Mouse (Mus musculus) G1E (cell line): ENCODE results near the gene Hist1h1b. TPM values are rescaled to one million over a fixed set of nuclear protein-coding genes. Genes with fewer than 3 reads are reported as not detected.
"Not testable (repeated sequence)": the region's sequence is repeated elsewhere in the genome, so short reads cannot be mapped to it uniquely, and the experiment has no call there.

Source experiments
- ATAC-seq: 2 replicates; pipeline ENCODE4 v1.8.0; 2016; ENCODE audit warnings: mild to moderate bottlenecking; ENCODE audit not compliant: insufficient number of reproducible peaks, poor library complexity, low FRiP score, severe bottlenecking; ENCODE audit errors: extremely low read depth
- DNase-seq: peaks from one replicate; pipeline ENCODE4 v3.0.0; 2012; ENCODE audit warnings: low spot score
- H3K27me3 ChIP-seq: 2 replicates; pipeline ENCODE4 v1.6.1; 2012; ENCODE audit warnings: mild to moderate bottlenecking, low read length, inconsistent platforms; ENCODE audit not compliant: insufficient read depth
- H3K36me3 ChIP-seq: replicated peaks from 2 replicates; pipeline ENCODE3; 2012; ENCODE audit warnings: mild to moderate bottlenecking, inconsistent platforms
- H3K4me1 ChIP-seq: 2 replicates; pipeline ENCODE4 v1.6.1; 2012; ENCODE audit warnings: low read depth, low read length, inconsistent platforms, mixed read lengths; ENCODE audit not compliant: insufficient read depth
- H3K4me3 ChIP-seq: 2 replicates; pipeline ENCODE4 v1.5.1; 2012; ENCODE audit warnings: low read depth, mild to moderate bottlenecking, inconsistent platforms, low read length, moderate library complexity, mixed read lengths
- H3K9me3 ChIP-seq: replicated peaks from 2 replicates; pipeline ENCODE4 v1.6.1; 2012; ENCODE audit warnings: inconsistent platforms
- CTCF ChIP-seq: IDR thresholded peaks from 2 replicates; pipeline ENCODE4 v1.5.1; 2012; ENCODE audit warnings: low read depth, low read length, inconsistent platforms, mixed read lengths
- GATA1 ChIP-seq: IDR thresholded peaks from 2 replicates; pipeline ENCODE4 v1.6.1; 2012; ENCODE audit warnings: borderline replicate concordance, low read length, inconsistent platforms, mixed read lengths
- GATA2 ChIP-seq: IDR thresholded peaks from 2 replicates; pipeline ENCODE4 v1.6.1; 2012; ENCODE audit warnings: low read depth, low read length, inconsistent platforms, borderline replicate concordance
- POLR2AphosphoS5 ChIP-seq: IDR thresholded peaks from 2 replicates; pipeline ENCODE4 v1.6.1; 2012; ENCODE audit warnings: low read depth, low read length, inconsistent platforms; ENCODE audit not compliant: insufficient replicate concordance
- TAL1 ChIP-seq: conservative IDR thresholded peaks from 2 replicates; pipeline ENCODE4 v1.6.1; 2012; ENCODE audit warnings: low read depth, low read length, inconsistent platforms, mixed read lengths
- polyA plus RNA-seq: library from polyadenylated mRNA; stranded (reverse); fragments of >175 nt; gene quantifications from 2 replicates; pipeline ENCODE4 v1.2.3, GENCODE M21; 2012
- total RNA-seq, 2 experiments: library from RNA; stranded (forward) in 1 of 2; stranded (reverse) in 1 of 2; fragments of 200-1000 nt in 1 of 2; fragments of >200 nt in 1 of 2; fragmentation: Nextera tagmentation in 1 of 2; gene quantifications; 2 replicates each; pipeline ENCODE4 v1.2.3; 2014 to 2017

Hist1h1b gene
- total and polyA plus RNA-seq, 3 experiments = 2.9 to 1,171 (median 919) TPM

DNA sequence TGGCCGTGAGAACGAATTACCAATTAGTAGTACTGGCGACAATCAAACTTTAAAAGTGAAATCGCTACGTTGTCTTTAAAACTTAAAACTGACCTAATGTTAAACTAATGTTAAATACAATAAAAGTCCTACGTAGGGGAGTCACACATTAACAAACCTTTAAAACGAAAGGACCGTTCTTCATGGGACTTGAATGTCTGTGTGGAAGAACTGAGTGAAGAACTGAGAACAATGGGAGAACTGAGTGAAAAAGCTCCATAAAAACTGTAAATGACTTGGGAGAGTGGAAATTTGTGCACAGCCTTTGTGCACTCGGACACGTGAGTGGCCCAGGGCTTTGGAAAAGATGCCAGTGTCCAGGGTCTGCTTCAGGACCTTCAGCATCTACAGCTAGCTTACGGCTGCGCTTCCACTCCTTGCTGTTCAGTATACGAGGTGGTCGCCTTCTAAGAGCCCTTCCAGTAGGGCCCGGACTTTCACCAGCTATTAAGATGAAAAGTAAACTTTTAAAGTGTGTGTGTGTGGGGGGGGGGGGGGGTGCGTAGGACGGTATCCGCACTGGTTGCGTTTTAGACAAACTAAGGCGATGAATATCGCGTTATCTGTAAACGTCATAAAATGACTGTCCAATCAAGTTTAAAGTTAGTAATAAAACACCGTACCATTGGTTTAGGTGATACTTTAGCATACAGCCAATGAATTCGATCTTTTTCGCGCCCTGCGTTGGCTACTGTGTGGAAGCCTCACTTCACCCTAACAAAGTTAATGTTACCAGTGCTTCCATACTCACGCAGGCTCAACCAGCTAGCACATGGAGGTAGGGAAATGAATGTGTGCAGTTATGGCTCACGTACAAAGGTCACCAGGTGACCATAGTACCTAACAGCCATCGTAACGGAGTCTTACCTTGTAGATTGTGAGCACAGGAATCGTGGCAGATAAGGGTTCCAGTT lies 1.3 kb downstream of the Hist1h1b start:
- ATAC-seq (peak; percentile 64), DNase-seq (peak; percentile 58)
- peak; percentile 100 for TF ChIP-seq POLR2AphosphoS5
- no peak for TF ChIP-seq GATA2

DNA sequence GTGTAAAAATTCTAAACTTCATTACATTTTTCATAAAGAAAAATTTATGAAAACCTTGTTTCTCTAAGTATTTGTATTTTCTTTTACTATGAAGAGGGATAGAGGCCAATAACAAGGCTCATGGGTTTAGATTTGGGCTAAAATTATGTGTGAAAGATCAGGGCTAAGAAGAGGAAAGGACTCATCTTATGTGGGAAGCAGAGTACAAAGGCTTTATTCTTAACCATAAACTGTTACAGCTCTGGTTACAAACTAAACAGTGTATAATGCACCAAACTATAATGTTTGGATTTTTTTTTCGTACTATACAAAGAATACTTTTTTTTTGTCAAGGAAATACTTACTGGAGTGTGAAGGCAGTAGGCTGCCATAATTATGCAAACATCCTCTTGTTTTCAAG lies 24.7 kb downstream of the Hist1h1b start:
- H3K36me3 ChIP-seq = no peaks in the 10 kb centered on the region
- no peaks in the 10 kb centered on the region for H3K9me3 ChIP-seq
- H3K4me3 ChIP-seq = no peak overlapping the region
- ATAC-seq = no peak
- no peak for DNase-seq
- H3K4me1 ChIP-seq = peaks cover 25% of the 10 kb centered on the region
- no peaks in the 10 kb centered on the region for H3K27me3 ChIP-seq
- TF ChIP-seq GATA2 = no peak
- no peak for TF ChIP-seq CTCF
- no peak for TF ChIP-seq POLR2AphosphoS5
- TF ChIP-seq TAL1 = no peak
- no peak for TF ChIP-seq GATA1

More for the DNA sequence above, 1.3 kb downstream of the Hist1h1b start:
- no peaks in the 10 kb centered on the region for H3K36me3 ChIP-seq
- H3K9me3 ChIP-seq = no peaks in the 10 kb centered on the region
- H3K4me3 ChIP-seq = peak overlapping the region; percentile 73
- peaks cover 19% of the 10 kb centered on the region for H3K4me1 ChIP-seq
- no peaks in the 10 kb centered on the region for H3K27me3 ChIP-seq

DNA sequence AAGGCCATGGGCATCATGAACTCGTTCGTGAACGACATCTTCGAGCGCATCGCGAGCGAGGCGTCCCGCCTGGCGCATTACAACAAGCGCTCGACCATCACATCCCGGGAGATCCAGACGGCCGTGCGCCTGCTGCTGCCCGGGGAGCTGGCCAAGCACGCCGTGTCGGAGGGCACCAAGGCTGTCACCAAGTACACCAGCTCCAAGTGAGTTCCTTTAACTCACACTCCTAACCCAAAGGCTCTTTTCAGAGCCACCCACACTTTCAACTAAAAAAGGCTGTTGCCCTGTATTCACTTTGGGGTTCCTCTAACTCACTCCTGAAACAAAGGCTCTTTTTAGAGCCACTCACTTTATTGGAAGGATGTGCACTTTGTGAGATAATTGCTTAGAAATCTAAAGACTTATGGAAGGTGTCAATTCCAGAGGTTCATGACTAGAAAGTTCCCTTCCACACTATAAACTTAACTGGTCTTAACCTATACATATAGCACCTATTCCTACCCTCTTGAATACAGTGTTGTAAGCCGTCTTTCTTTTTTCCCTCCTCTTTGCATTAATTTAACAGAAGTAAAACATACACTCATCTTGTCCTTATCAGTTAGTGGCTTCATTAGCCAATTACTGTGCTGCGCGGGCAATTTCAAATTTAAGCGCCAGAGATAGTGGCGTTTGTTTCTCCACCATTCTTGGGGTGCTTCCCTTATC lies 26.0 kb downstream of the Hist1h1b start:
- H3K27me3 ChIP-seq, H3K9me3 ChIP-seq, DNase-seq, H3K4me3 ChIP-seq, H3K36me3 ChIP-seq: not testable (repeated sequence)
- peak; percentile 92 for TF ChIP-seq POLR2AphosphoS5
- peaks cover 29% of the 10 kb centered on the region for H3K4me1 ChIP-seq
- ATAC-seq = peak; percentile 35; the same call in 1 of the 2 replicates

DNA sequence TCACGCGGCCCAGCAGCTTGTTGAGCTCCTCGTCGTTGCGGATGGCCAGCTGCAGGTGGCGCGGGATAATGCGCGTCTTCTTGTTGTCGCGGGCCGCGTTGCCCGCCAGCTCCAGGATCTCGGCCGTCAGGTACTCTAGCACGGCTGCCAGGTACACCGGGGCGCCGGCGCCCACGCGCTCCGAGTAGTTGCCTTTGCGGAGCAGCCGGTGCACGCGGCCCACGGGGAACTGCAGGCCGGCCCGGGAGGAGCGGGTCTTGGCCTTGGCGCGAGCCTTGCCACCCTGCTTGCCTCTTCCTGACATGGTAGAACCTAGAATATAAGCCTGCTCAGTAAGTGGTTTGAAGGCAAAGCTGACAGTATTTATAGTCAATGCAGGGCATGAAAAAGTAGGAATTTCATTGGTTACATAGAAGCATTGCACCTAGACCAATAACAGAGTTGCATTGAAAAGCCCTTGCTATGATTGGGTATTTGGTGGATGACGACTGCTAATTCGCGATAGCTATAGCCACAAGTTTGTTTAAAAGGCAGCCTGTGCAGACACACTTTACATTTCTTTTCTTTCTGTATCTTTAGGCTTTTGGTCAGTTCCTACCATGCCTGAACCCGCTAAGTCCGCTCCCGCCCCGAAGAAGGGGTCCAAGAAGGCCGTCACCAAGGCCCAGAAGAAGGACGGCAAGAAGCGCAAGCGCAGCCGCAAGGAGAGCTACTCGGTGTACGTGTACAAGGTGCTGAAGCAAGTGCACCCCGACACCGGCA lies 26.7 kb downstream of the Hist1h1b start, which contains the start of the genes Hist1h2ak and Hist1h2bn:
Gene Hist1h2ak (minus strand): TSS at position 304 of the 762 bp plus-strand sequence.
Gene Hist1h2bn (plus strand): TSS at position 600 of the 762 bp plus-strand sequence.
- Histone ChIP-seq H3K4me3 (peak within 1 kb of the TSS; percentile 66; the same call in 1 of the 2 replicates), H3K4me1 (peaks cover 31% of the 10 kb centered on the region)
- not testable (repeated sequence) for H3K36me3 ChIP-seq, H3K9me3 ChIP-seq, H3K27me3 ChIP-seq
- DNase-seq (peak; percentile 82), ATAC-seq (peak; percentile 80)

DNA sequence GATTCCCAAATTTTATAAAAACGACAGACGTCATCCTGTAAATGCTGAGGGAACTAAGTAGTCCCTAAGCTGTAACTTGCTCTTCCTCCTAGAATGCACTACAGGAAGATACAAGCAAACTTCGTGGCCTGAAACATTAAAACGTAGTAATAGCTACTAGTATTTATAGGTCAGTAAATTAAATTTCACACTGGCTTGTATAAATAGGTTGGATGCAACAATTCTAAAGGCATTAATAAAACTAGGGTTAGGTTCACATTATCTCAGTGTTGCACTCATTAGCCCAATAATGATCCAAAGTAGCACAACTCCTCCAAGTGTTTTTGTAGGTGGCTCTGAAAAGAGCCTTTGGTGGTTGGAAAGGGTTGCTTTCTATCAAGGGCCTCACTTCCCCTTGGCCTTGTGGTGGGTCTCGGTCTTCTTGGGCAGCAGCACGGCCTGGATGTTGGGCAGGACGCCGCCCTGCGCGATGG lies 27.3 kb downstream of the Hist1h1b start:
- DNase-seq = no peak
- TF ChIP-seq CTCF (no peak), TAL1 (no peak), GATA2 (no peak), GATA1 (no peak), POLR2AphosphoS5 (peak; percentile 89; the same call in 1 of the 2 replicates)
- no peak for ATAC-seq
- Histone ChIP-seq H3K36me3 (no peaks in the 10 kb centered on the region), H3K4me3 (peak overlapping the region; percentile 66; the same call in 1 of the 2 replicates), H3K9me3 (no peaks in the 10 kb centered on the region), H3K4me1 (peaks cover 34% of the 10 kb centered on the region), H3K27me3 (no peaks in the 10 kb centered on the region)

DNA sequence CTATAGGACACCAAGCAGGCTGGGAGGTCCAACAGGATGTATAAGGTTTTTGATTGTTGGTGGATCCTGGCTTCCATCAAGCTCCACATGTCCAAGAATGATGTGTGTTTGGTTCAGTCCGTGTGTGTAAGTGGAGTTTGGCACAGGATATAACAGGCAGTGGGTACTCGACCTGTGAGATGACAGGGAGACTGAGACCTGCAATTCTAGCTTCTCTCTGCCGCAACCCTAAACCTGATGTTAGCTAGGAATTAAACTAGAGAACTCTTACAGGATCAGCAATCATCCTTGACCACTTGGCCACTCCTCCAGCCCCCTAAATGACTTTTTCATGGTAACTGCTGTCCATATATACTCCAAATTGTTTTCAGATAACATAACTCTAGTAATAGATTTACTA lies 28.1 kb downstream of the Hist1h1b start:
- Histone ChIP-seq H3K27me3 (no peaks in the 10 kb centered on the region), H3K9me3 (no peaks in the 10 kb centered on the region), H3K4me1 (peaks cover 37% of the 10 kb centered on the region), H3K4me3 (peak overlapping the region; percentile 20; the same call in 1 of the 2 replicates), H3K36me3 (no peaks in the 10 kb centered on the region)
- TF ChIP-seq CTCF = no peak
- TF ChIP-seq POLR2AphosphoS5 = peak; percentile 99
- ATAC-seq (no peak), DNase-seq (no peak)
